Mouse (Mus musculus) spleen, adult 2 months (tissue): ENCODE data around the gene Tapt1.

Experiments
- CTCF ChIP-seq: fragments of 200-500 bp; IDR thresholded peaks from 2 replicates; pipeline ENCODE4 v1.5.1; 2011; ENCODE audit warnings: mild to moderate bottlenecking, inconsistent platforms; ENCODE audit not compliant: insufficient read depth, insufficient read length, insufficient replicate concordance; ENCODE audit errors: extremely low read depth
- POLR2A ChIP-seq: fragments of 200-500 bp; IDR thresholded peaks from 2 replicates; pipeline ENCODE4 v1.6.1; 2011; ENCODE audit warnings: low read depth, low read length, inconsistent platforms

GRCm38 (mm10) chr5:44158458-44158857 is 68.0 kb downstream of the Tapt1 start:
- no peak for TF ChIP-seq CTCF
- TF ChIP-seq POLR2A, result no peak
